Mouse (Mus musculus): Measurements from ENCODE around the gene Zfp148. TPM values are rescaled to one million over a fixed set of nuclear protein-coding genes. Genes with fewer than 3 reads are reported as not detected.

The Zfp148 gene
- 10 to 100 TPM; 39.8 to 41.8 TPM for total RNA-seq (2023)

DNA sequence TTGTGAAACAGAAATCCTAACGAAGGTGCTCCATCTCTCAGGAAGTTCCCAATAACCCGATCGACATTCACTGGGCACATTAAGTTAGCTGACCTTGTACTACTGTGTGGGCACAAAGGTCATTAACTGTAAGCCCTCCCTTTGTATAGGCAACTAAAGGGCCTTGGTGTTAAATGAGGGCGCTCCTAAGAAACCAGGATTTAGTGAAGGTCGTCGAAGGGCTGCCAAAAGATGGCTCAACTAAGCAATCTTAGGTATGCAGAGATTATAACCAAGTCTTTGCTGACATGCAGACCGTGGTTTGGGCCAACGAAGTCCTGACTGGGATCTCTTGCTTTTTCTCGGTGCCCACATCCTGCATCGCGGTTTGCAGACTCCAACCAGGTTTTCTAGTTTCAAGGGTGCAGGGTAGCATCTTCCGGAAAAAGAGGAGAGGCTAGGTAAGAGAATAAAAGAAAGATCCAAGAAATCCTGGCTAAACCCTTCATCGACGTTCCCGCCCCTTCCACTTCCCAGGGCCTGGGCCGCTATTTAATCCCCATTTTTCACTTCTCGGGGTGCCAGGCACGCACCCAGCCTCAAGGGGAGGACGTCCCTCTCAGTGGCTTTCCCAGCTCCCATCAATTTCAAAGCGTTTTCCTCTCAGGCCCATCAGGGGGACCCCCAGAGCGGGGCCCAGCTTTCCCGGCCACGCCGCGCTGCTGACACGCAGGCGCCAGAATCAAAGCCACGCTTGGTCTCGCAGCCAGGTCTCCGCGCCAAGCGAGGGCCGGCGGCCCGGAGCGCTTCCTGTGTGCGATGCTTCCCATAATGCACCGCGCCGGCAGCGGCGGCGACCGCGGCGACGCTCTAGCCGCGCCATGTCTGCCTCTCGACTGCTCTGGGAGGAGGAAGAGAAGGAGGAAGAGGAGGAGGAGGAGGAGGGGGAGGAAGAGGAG lies at the start of gene Zfp148:
TSS of gene Zfp148 (plus strand) at position 893 of the 938 bp plus-strand sequence.

DNA sequence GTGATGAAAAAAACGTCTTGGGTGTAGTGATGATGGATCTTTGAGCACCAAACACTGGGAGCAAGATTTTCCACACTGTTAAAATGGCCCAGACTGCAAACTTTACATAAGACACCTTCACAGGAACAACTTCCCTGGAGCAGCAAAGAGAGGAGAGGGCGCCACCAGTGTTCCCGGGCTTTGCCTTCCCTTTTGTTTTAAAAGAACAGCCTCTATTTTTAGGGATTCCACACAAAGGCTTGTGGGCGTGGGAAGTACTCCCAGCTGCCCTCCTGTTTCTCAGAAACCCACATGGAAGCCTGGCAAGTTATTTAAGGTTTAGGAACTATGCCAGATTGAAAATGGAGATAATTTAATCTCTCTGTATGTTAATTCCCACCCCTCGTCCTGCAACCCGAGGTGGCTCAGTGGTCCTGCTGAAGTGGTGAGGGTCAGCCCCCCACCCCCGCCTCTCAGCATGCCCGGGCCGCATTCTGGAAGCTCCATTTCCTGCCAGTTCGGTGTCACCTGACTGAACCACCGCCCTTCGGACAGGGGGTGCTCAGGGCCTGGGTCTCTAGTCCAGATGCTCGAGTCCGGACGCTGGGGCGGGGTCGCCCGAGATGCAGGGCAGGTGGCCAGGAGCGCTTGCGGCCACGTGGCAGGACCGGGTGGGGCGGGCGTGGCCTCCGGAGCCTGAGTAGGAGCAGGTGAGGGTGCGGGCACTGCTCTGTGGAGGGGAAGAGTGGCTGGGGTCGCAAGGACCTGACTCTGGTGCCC lies 136.3 kb downstream of the Zfp148 start, which contains the start of gene Slc12a8:
TSS of gene Slc12a8 (plus strand) at position 522 of the 759 bp plus-strand sequence.

Other genes starting within 250 kb of the Zfp148 start
- gene Osbpl11, start 195.8 kb upstream of the Zfp148 start, total RNA-seq (2023): 10 to 100 TPM; 32.7 to 34.7 TPM
- 10 to 100 TPM; 40.7 to 45.2 TPM for gene Snx4, start 129.4 kb upstream of the Zfp148 start, total RNA-seq (2023)
- under 1 TPM in 1 of 2 experiments, not detected in 1; 0.35 TPM for gene Slc12a8, start 136.5 kb downstream of the Zfp148 start, total RNA-seq (2023)